Mouse (Mus musculus) neural tube, embryonic 15.5 days (tissue): Measurements from ENCODE around the gene Hoxa7. TPM values are rescaled to one million over a fixed set of nuclear protein-coding genes. Genes with fewer than 3 reads are reported as not detected.

Experiments used
- ATAC-seq: fragments of 200-750 bp; cut with Nextera tagmentation; 2 replicates; pipeline ENCODE4 v1.8.0; 2017; ENCODE audit warnings: mild to moderate bottlenecking, moderate TSS enrichment, moderate library complexity; ENCODE audit not compliant: low FRiP score
- H3K27ac ChIP-seq: fragments of 300-500 bp; sonication (generic); replicated peaks from 2 replicates; pipeline ENCODE4 v1.5.1; 2015; ENCODE audit warnings: mild to moderate bottlenecking, inconsistent platforms
- H3K27me3 ChIP-seq: fragments of 300-500 bp; sonication (generic); replicated peaks from 2 replicates; pipeline ENCODE4 v1.6.1; 2015; ENCODE audit warnings: inconsistent platforms
- H3K36me3 ChIP-seq: fragments of 300-500 bp; sonication (generic); 2 replicates; pipeline ENCODE4 v1.6.1; 2015; ENCODE audit warnings: inconsistent platforms
- H3K4me1 ChIP-seq: fragments of 300-500 bp; sonication (generic); 2 replicates; pipeline ENCODE4 v1.6.1; 2015; ENCODE audit warnings: inconsistent platforms
- H3K4me2 ChIP-seq: fragments of 300-500 bp; sonication (generic); 2 replicates; pipeline ENCODE4 v1.6.1; 2015; ENCODE audit warnings: inconsistent platforms, mild to moderate bottlenecking, moderate library complexity
- H3K4me3 ChIP-seq: fragments of 300-500 bp; sonication (generic); replicated peaks from 2 replicates; pipeline ENCODE4 v1.5.1; 2015; ENCODE audit warnings: mild to moderate bottlenecking, inconsistent platforms
- H3K9ac ChIP-seq: fragments of 300-500 bp; sonication (generic); replicated peaks from 2 replicates; pipeline ENCODE4 v1.6.1; 2015; ENCODE audit warnings: mild to moderate bottlenecking, inconsistent platforms
- H3K9me3 ChIP-seq: fragments of 300-500 bp; sonication (generic); replicated peaks from 2 replicates; pipeline ENCODE4 v1.6.1; 2016; ENCODE audit warnings: inconsistent platforms
- WGBS: fragments of 180-500 bp; shearing (Covaris S2); methylation state at CpG from one replicate; pipeline ENCODE4 v1.1.7; 2015; ENCODE audit warnings: mixed read lengths; 5-methylcytosine and 5-hydroxymethylcytosine counted together
- polyA plus RNA-seq: library from polyadenylated mRNA; unstranded; fragments of >200 nt; fragmentation: Nextera tagmentation; extraction: Ambion mirVana; gene quantifications from 2 replicates; pipeline ENCODE4 v1.2.1, GENCODE M21; 2015

Gene Hoxa7
- polyA plus RNA-seq, 1 experiment from 2014 or later = 109 TPM

GRCm38 (mm10) chr6:52252016-52252774, 30.5 kb upstream of the Hoxa7 start:
- Histone ChIP-seq H3K9me3 (no peaks in the 10 kb centered on the region), H3K4me3 (no peak overlapping the region), H3K9ac (no peak overlapping the region), H3K4me1 (peaks cover 8% of the 10 kb centered on the region; the same call in 1 of the 2 replicates), H3K36me3 (no peaks in the 10 kb centered on the region), H3K27ac (no peak overlapping the region), H3K4me2 (peak overlapping the region; percentile 16), H3K27me3 (peaks cover 82% of the 10 kb centered on the region)
- WGBS = 4% methylated on average over 24 of the region's 24 CpGs
- no peak for ATAC-seq

- H3K9ac ChIP-seq = no peak overlapping the region
- H3K4me3 ChIP-seq = no peak overlapping the region
- H3K27ac ChIP-seq = no peak overlapping the region
- no peak for ATAC-seq
- 13% methylated on average over 7 of the region's 7 CpGs for WGBS
- peaks cover 82% of the 10 kb centered on the region for H3K27me3 ChIP-seq
- no peak overlapping the region for H3K4me2 ChIP-seq
- H3K36me3 ChIP-seq = no peaks in the 10 kb centered on the region
- peaks cover 8% of the 10 kb centered on the region; the same call in 1 of the 2 replicates for H3K4me1 ChIP-seq
- no peaks in the 10 kb centered on the region for H3K9me3 ChIP-seq
Observed at GRCm38 (mm10) chr6:52251177-52251879, 29.7 kb upstream of the Hoxa7 start.

- Histone ChIP-seq H3K36me3 (no peaks in the 10 kb centered on the region), H3K9me3 (no peaks in the 10 kb centered on the region), H3K4me3 (no peak overlapping the region), H3K27ac (0 out of 2 replicates have a peak overlapping the region, but pooled peaks have one; percentile 42), H3K9ac (no peak overlapping the region), H3K4me1 (peaks cover 12% of the 10 kb centered on the region; the same call in 1 of the 2 replicates), H3K4me2 (peak overlapping the region; percentile 43; the same call in 1 of the 2 replicates), H3K27me3 (peaks cover 85% of the 10 kb centered on the region)
- 17% methylated on average over 4 of the region's 4 CpGs for WGBS
- no peak for ATAC-seq
Observed at GRCm38 (mm10) chr6:52249826-52250225, 28.2 kb upstream of the Hoxa7 start.

GRCm38 (mm10) chr6:52249415-52249738, 27.7 kb upstream of the Hoxa7 start:
- no peak for ATAC-seq
- Histone ChIP-seq H3K36me3 (no peaks in the 10 kb centered on the region), H3K27me3 (peaks cover 84% of the 10 kb centered on the region), H3K4me2 (peak overlapping the region; percentile 43), H3K4me3 (peak overlapping the region; percentile 12), H3K4me1 (peaks cover 12% of the 10 kb centered on the region; the same call in 1 of the 2 replicates), H3K9me3 (no peaks in the 10 kb centered on the region), H3K9ac (no peak overlapping the region), H3K27ac (peak overlapping the region; percentile 42; the same call in 1 of the 2 replicates)
- 4% methylated on average over 16 of the region's 16 CpGs for WGBS

- 5% methylated on average over 27 of the region's 27 CpGs for WGBS
- H3K27me3 ChIP-seq = peaks cover 80% of the 10 kb centered on the region
- peaks cover 12% of the 10 kb centered on the region; the same call in 1 of the 2 replicates for H3K4me1 ChIP-seq
- H3K36me3 ChIP-seq = no peaks in the 10 kb centered on the region
- ATAC-seq = no peak
- peak overlapping the region; percentile 42 for H3K27ac ChIP-seq
- H3K4me2 ChIP-seq = peak overlapping the region; percentile 43
- H3K9me3 ChIP-seq = no peaks in the 10 kb centered on the region
- peak overlapping the region; percentile 12 for H3K4me3 ChIP-seq
- peak overlapping the region; percentile 20; the same call in 1 of the 2 replicates for H3K9ac ChIP-seq
Observed at GRCm38 (mm10) chr6:52248638-52249414, 27.2 kb upstream of the Hoxa7 start.

GRCm38 (mm10) chr6:52247766-52248637, 26.3 kb upstream of the Hoxa7 start:
- Histone ChIP-seq H3K4me2 (peak overlapping the region; percentile 43), H3K27ac (peak overlapping the region; percentile 42), H3K4me3 (peak overlapping the region; percentile 12), H3K9me3 (no peaks in the 10 kb centered on the region), H3K36me3 (no peaks in the 10 kb centered on the region), H3K4me1 (0 out of 2 replicates have a peak, but pooled peaks cover 7% of the 10 kb centered on the region), H3K27me3 (peaks cover 84% of the 10 kb centered on the region), H3K9ac (no peak overlapping the region; the same call in 1 of the 2 replicates)
- ATAC-seq = no peak
- WGBS = 4% methylated on average over 23 of the region's 23 CpGs

GRCm38 (mm10) chr6:52246916-52247315, 25.3 kb upstream of the Hoxa7 start:
- peak overlapping the region; percentile 40 for H3K4me3 ChIP-seq
- H3K36me3 ChIP-seq = no peaks in the 10 kb centered on the region
- peak overlapping the region; percentile 50 for H3K4me2 ChIP-seq
- 0 out of 2 replicates have a peak, but pooled peaks cover 4% of the 10 kb centered on the region for H3K4me1 ChIP-seq
- WGBS = 15% methylated on average over 3 of the region's 3 CpGs
- peak overlapping the region; percentile 76 for H3K27ac ChIP-seq
- H3K9ac ChIP-seq = no peak overlapping the region
- H3K27me3 ChIP-seq = peaks cover 82% of the 10 kb centered on the region
- no peak for ATAC-seq
- H3K9me3 ChIP-seq = no peaks in the 10 kb centered on the region

- no peak for ATAC-seq
- under 1% methylated on average over 26 of the region's 26 CpGs for WGBS
- H3K27ac ChIP-seq = peak overlapping the region; percentile 76
- 0 out of 2 replicates have a peak, but pooled peaks cover 4% of the 10 kb centered on the region for H3K4me1 ChIP-seq
- H3K9me3 ChIP-seq = no peaks in the 10 kb centered on the region
- H3K36me3 ChIP-seq = no peaks in the 10 kb centered on the region
- peaks cover 80% of the 10 kb centered on the region for H3K27me3 ChIP-seq
- peak overlapping the region; percentile 40 for H3K4me3 ChIP-seq
- peak overlapping the region; percentile 50 for H3K4me2 ChIP-seq
- peak overlapping the region; percentile 38 for H3K9ac ChIP-seq
Observed at GRCm38 (mm10) chr6:52246403-52246803, 24.7 kb upstream of the Hoxa7 start.

- Histone ChIP-seq H3K4me3 (peak within 1 kb of the TSS; percentile 40), H3K27ac (peak within 1 kb of the TSS; percentile 76)
Observed at GRCm38 (mm10) chr6:52245757-52246142, 24.1 kb upstream of the Hoxa7 start, which contains the start of gene Hoxa11. Gene Hoxa11, minus strand, starts transcription at chr6:52245810.

GRCm38 (mm10) chr6:52245040-52245756, 23.5 kb upstream of the Hoxa7 start:
- Histone ChIP-seq H3K4me2 (peak overlapping the region; percentile 50), H3K4me3 (peak overlapping the region; percentile 40), H3K36me3 (no peaks in the 10 kb centered on the region), H3K27ac (peak overlapping the region; percentile 76), H3K9me3 (no peaks in the 10 kb centered on the region), H3K9ac (peak overlapping the region; percentile 46), H3K27me3 (peaks cover 76% of the 10 kb centered on the region), H3K4me1 (0 out of 2 replicates have a peak, but pooled peaks cover 13% of the 10 kb centered on the region)
- ATAC-seq = no peak
- 1% methylated on average over 71 of the region's 71 CpGs for WGBS

More at GRCm38 (mm10) chr6:52245757-52246142, 24.1 kb upstream of the Hoxa7 start, which contains the start of gene Hoxa11:
- Histone ChIP-seq H3K36me3 (no peaks in the 10 kb centered on the region), H3K27me3 (peaks cover 80% of the 10 kb centered on the region), H3K9ac (peak within 1 kb of the TSS; percentile 46), H3K4me2 (peak within 1 kb of the TSS; percentile 50), H3K9me3 (no peaks in the 10 kb centered on the region), H3K4me1 (0 out of 2 replicates have a peak, but pooled peaks cover 11% of the 10 kb centered on the region)
- ATAC-seq = no peak
- WGBS = 1% methylated on average over 20 of the region's 20 CpGs
